Mouse (Mus musculus) layer of hippocampus, adult 8-10 months (tissue): ENCODE results near the gene Olfr498. TPM values are rescaled to one million over a fixed set of nuclear protein-coding genes. Genes with fewer than 3 reads are reported as not detected.

Experiments
- DNase-seq, 2 experiments: peaks; one replicate each; pipeline ENCODE4 v3.0.0; 2022; ENCODE audit warnings: low spot score in 2 of 2
- total RNA-seq, 4 experiments: library from RNA; stranded (reverse); gene quantifications; 2 replicates each; pipeline ENCODE4 v1.2.4; 2022

Gene Olfr498
- total RNA-seq, result not detected

DNA sequence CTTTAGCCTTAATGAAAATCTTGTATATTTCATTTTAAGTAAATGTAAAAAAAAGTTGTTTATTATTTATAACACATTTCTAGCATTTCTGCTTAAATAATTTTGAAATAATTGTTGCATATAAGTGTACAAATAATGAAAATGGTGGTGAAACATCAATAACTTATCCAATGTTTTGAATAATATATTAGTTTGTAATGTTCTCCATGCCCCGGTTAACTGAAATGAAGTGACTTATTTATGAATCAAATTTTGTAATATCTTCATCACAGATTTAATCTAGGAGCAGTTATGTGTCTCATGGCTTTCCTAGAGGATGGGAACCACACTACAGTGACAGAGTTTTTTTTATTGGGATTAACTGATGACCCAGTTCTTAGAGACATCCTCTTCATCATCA is at the start of gene Olfr498:
TSS of gene Olfr498 (plus strand) at position 301 of the 400 bp plus-strand sequence.
- DNase-seq, result no peak

- DNase-seq, result no peak
Measured at GRCm38 (mm10) chr7:108420121-108420520, 45.0 kb upstream of the Olfr498 start, which contains the start of gene Olfr497. Gene Olfr497, plus strand, starts transcription at chr7:108420421.

Other genes starting within 250 kb of the Olfr498 start
- not detected for gene Olfr488, start 207.0 kb upstream of the Olfr498 start, total RNA-seq
- not detected for gene Olfr490, start 176.4 kb upstream of the Olfr498 start, total RNA-seq
- gene Olfr491, start 151.9 kb upstream of the Olfr498 start, total RNA-seq, result not detected
- gene Olfr492, start 141.7 kb upstream of the Olfr498 start, total RNA-seq, result not detected
- gene Olfr493, start 118.3 kb upstream of the Olfr498 start, total RNA-seq, result not detected
- gene Olfr494, start 100.0 kb upstream of the Olfr498 start, total RNA-seq, result not detected
- not detected for gene Olfr495, start 72.2 kb upstream of the Olfr498 start, total RNA-seq
- not detected for gene Olfr497, start 44.9 kb upstream of the Olfr498 start, total RNA-seq
- not detected for gene Olfr502, start 59.7 kb downstream of the Olfr498 start, total RNA-seq
- not detected for gene Olfr503, start 79.2 kb downstream of the Olfr498 start, total RNA-seq
- not detected for gene Olfr504, start 100.5 kb downstream of the Olfr498 start, total RNA-seq
- not detected for gene Olfr506, start 145.5 kb downstream of the Olfr498 start, total RNA-seq
- not detected for gene Olfr507, start 156.5 kb downstream of the Olfr498 start, total RNA-seq
- gene Olfr508, start 164.7 kb downstream of the Olfr498 start, total RNA-seq, result not detected
- not detected for gene Olfr509, start 186.6 kb downstream of the Olfr498 start, total RNA-seq
- not detected for gene Olfr510, start 201.1 kb downstream of the Olfr498 start, total RNA-seq
- gene Olfr512, start 248.0 kb downstream of the Olfr498 start, total RNA-seq, result not detected